8 mouse cellular contexts compared by ENCODE assay signal in the genomic region with DNA sequence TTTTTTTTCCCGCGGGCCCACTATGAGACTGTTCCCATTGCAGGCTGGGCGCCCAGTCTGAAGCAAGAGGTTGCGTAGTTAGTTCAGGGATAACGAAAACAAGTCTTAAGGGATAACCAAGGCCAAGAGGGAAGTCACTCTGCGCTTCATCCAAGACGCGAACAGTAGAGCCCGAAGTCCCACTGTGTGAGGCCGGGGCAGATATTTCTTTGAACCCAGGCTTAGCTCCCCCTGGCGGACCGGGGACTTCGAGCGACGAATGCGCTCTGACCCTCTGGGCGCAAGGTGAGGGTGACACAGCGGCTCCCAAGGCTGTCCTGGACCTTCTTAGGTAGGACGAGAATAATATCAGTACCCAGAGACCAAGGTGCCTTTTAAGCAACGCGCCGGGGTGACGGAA. TPM values are rescaled to one million over a fixed set of nuclear protein-coding genes. Genes with fewer than 3 reads are reported as not detected.
DNase-seq lines count a peak whose midpoint lies in the region; ATAC-seq lines count a peak whose summit lies in the region.

No protein-coding gene starts in this region.

- DNase-seq in B cell, adult 2 months, result peak; percentile 87 to 89
- DNase-seq in Muller cell, postnatal 12 days (ENCODE audit: inconsistent ontology term), result peak; percentile 63
- DNase-seq in embryo, embryonic 11 days, result peak; percentile 85
- peak; percentile 64 to 79 for DNase-seq in heart, adult 9 months (ENCODE audit: low spot score in 2 of 2)
- peak; percentile 46 for DNase-seq in kidney, adult 9 months
- peak; percentile 80 for DNase-seq in urinary bladder, postnatal 14 days (ENCODE audit: low spot score)

- peak overlapping the region; percentile 90 for H3K4me2 ChIP-seq in lung, embryonic 16.5 days (ENCODE audit: low read depth, low read length)
- H3K4me2 ChIP-seq in neural tube, embryonic 15.5 days, result peak overlapping the region; percentile 95

- H3K27ac ChIP-seq in lung, embryonic 16.5 days (ENCODE audit: low read length), result no peak overlapping the region
- no peak overlapping the region for H3K27ac ChIP-seq in neural tube, embryonic 15.5 days (replicated peaks)

- H3K9ac ChIP-seq in lung, embryonic 16.5 days (ENCODE audit: low read length), result peak overlapping the region; percentile 77; the same call in 1 of the 2 replicates
- H3K9ac ChIP-seq in neural tube, embryonic 15.5 days (replicated peaks), result no peak overlapping the region

- peak overlapping the region; percentile 69 for H3K4me3 ChIP-seq in lung, embryonic 16.5 days (ENCODE audit: low read length)
- H3K4me3 ChIP-seq in neural tube, embryonic 15.5 days (replicated peaks), result peak overlapping the region; percentile 48

- 1% methylated on average over 23 of the region's 23 CpGs for WGBS in lung, embryonic 16.5 days
- 0% methylated on average over 23 of the region's 23 CpGs for WGBS in neural tube, embryonic 15.5 days

- peaks cover 31% of the 10 kb centered on the region for H3K4me1 ChIP-seq in lung, embryonic 16.5 days (replicated peaks; ENCODE audit: control insufficient read depth, insufficient read depth, low read length)
- peaks cover 57% of the 10 kb centered on the region for H3K4me1 ChIP-seq in neural tube, embryonic 15.5 days

- no peaks in the 10 kb centered on the region for H3K36me3 ChIP-seq in lung, embryonic 16.5 days (ENCODE audit: control insufficient read depth, insufficient read depth, low read length)
- H3K36me3 ChIP-seq in neural tube, embryonic 15.5 days, result no peaks in the 10 kb centered on the region

- ATAC-seq in lung, embryonic 16.5 days (ENCODE audit: low read depth), result no peak
- no peak for ATAC-seq in neural tube, embryonic 15.5 days (ENCODE audit: low FRiP score)

- H3K27me3 ChIP-seq in lung, embryonic 16.5 days (ENCODE audit: control insufficient read depth, insufficient read depth, low read depth, low read length), result peaks cover 24% of the 10 kb centered on the region
- H3K27me3 ChIP-seq in neural tube, embryonic 15.5 days (replicated peaks), result peaks cover 92% of the 10 kb centered on the region

- no peaks in the 10 kb centered on the region for H3K9me3 ChIP-seq in lung, embryonic 16.5 days (ENCODE audit: control insufficient read depth, low read length)
- H3K9me3 ChIP-seq in neural tube, embryonic 15.5 days (replicated peaks), result no peaks in the 10 kb centered on the region

RNA-seq across cellular contexts. Expression of a gene that starts 1.7 kb away (rescaled TPM):
- 12.3 TPM in 2 replicates for polyA plus RNA-seq in lung, embryonic 16.5 days (2015; fragmentation: Nextera tagmentation; extraction: Ambion mirVana)
- polyA plus RNA-seq in neural tube, embryonic 15.5 days (2015; fragmentation: Nextera tagmentation; extraction: Ambion mirVana), result 1.9 and 2.5 TPM in 2 replicates
